Mouse (Mus musculus): ENCODE results near the gene Gm10722.
"Not testable (repeated sequence)": the region's sequence is repeated elsewhere in the genome, so short reads cannot be mapped to it uniquely, and the experiment has no call there.

Gene Gm10722

DNA sequence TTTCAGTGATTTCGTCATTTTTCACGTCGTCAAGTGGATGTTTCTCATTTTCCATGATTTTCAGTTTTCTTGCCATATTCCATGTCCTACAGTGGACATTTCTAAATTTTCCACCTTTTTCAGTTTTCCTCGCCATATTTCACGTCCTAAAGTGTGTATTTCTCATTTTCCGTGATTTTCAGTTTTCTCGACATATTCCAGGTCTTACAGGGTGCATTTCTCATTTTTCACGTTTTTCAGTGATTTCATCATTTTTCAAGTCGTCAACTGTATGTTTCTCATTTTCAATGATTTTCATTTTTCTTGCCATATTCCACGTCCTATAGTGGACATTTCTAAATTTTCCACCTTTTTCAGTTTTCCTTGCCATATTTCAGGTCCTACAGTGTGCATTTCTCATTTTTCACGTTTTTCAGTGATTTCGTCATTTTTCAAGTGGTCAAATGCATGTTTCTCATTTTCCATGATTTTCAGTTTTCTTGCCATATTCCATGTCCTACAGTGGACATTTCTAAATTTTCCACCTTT, at the start of gene Gm10722:
TSS of gene Gm10722 (plus strand) at position 478 of the 528 bp plus-strand sequence.
- peak; percentile 26 for DNase-seq (ENCODE audit: low spot score)

DNA sequence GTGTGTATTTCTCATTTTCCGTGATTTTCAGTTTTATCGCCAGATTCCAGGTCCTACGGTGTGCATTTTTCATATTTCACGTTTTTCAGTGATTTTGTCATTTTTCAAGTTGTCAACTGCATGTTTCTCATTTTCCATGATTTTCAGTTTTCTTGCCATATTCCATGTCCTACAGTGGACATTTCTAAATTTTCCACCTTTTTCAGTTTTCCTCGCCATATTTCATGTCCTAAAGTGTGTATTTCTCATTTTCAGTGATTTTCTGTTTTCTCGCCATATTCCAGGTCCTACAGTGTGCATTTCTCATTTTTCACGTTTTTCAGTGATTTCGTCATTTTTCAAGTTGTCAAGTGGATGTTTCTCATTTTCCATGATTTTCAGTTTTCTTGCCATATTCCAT, 284 bp downstream of the Gm10722 start:
- not testable (repeated sequence) for DNase-seq (ENCODE audit: low spot score)

DNA sequence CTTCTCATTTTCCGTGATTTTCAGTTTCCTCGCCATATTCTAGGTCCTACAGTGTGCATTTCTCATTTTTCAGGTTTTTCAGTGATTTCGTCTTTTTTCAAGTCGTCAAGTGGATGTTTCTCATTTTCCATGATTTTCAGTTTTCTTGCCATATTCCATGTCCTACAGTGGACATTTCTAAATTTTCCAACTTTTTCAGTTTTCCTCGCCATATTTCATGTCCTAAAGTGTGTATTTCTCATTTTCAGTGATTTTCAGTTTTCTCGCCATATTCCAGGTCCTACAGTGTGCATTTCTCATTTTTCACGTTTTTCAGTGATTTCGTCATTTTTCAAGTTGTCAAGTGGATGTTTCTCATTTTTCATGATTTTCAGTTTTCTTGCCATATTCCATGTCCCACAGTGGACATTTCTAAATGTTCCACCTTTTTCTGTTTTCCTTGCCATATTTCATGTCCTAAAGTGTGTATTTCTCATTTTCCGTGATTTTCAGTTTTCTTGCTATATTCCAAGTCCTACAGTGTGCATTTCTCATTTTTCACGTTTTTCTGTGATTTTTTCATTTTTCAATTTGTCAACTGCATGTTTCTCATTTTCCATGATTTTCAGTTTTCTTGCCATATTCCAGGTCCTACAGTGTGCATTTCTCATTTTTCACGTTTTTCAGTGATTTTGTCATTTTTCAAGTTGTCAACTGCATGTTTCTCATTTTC, 1.4 kb downstream of the Gm10722 start:
- DNase-seq (ENCODE audit: low spot score), result peak; percentile 25

- DNase-seq (ENCODE audit: low spot score), result not testable (repeated sequence)
Observed at GRCm38 (mm10) chr9:3002794-3003396, 2.2 kb downstream of the Gm10722 start, which contains the start of gene Gm11168. Gm11168 (plus strand) TSS chr9:3003346.

DNA sequence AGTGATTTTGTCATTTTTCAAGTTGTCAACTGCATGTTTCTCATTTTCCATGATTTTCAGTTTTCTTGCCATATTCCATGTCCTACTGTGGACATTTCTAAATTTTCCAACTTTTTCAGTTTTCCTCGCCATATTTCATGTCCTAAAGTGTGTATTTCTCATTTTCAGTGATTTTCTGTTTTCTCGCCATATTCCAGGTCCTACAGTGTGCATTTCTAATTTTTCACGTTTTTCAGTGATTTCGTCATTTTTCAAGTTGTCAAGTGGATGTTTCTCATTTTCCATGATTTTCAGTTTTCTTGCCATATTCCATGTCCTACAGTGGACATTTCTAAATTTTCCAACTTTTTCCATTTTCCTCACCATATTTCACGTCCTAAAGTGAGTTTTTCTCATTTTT, 5.5 kb downstream of the Gm10722 start:
- not testable (repeated sequence) for DNase-seq (ENCODE audit: low spot score)

DNA sequence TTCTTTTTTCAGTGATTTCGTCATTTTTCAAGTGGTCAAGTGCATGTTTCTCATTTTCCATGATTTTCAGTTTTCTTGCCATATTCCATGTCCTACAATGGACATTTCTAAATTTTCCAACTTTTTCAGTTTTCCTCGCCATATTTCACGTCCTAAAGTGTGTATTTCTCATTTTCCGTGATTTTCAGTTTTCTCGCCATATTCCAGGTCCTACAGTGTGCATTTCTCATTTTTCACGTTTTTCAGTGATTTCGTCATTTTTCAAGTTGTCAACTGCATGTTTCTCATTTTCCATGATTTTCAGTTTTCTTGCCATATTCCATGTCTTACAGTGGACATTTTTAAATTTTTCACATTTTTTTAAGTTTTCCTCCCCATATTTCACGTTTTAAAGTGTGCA, 5.9 kb downstream of the Gm10722 start:
- DNase-seq (ENCODE audit: low spot score), result not testable (repeated sequence)

DNA sequence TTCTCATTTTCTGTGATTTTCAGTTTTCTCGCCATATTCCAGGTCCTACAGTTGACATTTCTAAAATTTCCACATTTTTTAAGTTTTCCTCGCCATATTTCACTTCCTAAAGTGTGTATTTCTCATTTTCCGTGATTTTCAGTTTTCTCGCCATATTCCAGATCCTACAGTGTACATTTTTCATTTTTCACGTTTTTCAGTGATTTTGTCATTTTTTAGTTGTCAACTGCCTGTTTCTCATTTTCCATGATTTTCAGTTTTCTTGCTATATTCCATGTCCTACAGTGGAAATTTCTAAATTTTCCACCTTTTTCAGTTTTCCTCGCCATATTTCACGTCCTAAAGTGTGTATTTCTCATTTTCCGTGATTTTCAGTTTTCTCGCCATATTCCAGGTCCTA, 6.5 kb downstream of the Gm10722 start:
- peak; percentile 5 for DNase-seq (ENCODE audit: low spot score)

DNA sequence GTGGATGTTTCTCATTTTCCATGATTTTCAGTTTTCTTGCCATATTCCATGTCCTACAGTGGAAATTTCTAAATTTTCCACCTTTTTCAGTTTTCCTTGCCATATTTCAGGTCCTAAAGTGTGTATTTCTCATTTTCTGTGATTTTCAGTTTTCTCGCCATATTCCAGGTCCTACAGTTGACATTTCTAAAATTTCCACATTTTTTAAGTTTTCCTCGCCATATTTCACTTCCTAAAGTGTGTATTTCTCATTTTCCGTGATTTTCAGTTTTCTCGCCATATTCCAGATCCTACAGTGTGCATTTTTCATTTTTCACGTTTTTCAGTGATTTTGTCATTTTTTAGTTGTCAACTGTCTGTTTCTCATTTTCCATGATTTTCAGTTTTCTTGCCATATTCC, 8.6 kb downstream of the Gm10722 start:
- not testable (repeated sequence) for DNase-seq (ENCODE audit: low spot score)

GRCm38 (mm10) chr9:3012054-3012621, 11.4 kb downstream of the Gm10722 start:
- not testable (repeated sequence) for DNase-seq (ENCODE audit: low spot score)

GRCm38 (mm10) chr9:3012733-3013279, 12.1 kb downstream of the Gm10722 start, which contains the start of gene Gm10721:
Gm10721 (plus strand) TSS chr9:3013140.
- not testable (repeated sequence) for DNase-seq (ENCODE audit: low spot score)

DNA sequence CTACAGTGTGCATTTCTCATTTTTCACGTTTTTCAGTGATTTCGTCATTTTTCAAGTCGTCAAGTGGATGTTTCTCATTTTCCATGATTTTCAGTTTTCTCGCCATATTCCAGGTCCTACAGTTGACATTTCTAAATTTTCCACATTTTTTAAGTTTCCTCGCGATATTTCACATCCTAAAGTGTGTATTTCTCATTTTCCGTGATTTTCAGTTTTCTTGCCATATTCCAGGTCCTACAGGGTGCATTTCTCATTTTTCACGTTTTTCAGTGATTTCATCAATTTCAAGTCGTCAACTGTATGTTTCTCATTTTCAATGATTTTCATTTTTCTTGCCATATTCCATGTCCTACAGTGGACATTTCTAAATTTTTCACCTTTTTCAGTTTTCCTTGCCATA, 14.6 kb downstream of the Gm10722 start, which contains the start of gene Gm10720:
TSS of gene Gm10720 (plus strand) at position 301 of the 400 bp plus-strand sequence.
- DNase-seq (ENCODE audit: low spot score), result not testable (repeated sequence)

GRCm38 (mm10) chr9:3015896-3016295, 15.2 kb downstream of the Gm10722 start:
- DNase-seq (ENCODE audit: low spot score), result not testable (repeated sequence)

DNA sequence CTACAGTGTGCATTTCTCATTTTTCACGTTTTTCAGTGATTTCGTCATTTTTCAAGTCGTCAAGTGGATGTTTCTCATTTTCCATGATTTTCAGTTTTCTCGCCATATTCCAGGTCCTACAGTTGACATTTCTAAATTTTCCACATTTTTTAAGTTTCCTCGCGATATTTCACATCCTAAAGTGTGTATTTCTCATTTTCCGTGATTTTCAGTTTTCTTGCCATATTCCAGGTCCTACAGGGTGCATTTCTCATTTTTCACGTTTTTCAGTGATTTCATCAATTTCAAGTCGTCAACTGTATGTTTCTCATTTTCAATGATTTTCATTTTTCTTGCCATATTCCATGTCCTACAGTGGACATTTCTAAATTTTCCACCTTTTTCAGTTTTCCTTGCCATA, 16.4 kb downstream of the Gm10722 start, which contains the start of gene Gm10719:
TSS of gene Gm10719 (plus strand) at position 301 of the 400 bp plus-strand sequence.
- DNase-seq (ENCODE audit: low spot score), result not testable (repeated sequence)

DNA sequence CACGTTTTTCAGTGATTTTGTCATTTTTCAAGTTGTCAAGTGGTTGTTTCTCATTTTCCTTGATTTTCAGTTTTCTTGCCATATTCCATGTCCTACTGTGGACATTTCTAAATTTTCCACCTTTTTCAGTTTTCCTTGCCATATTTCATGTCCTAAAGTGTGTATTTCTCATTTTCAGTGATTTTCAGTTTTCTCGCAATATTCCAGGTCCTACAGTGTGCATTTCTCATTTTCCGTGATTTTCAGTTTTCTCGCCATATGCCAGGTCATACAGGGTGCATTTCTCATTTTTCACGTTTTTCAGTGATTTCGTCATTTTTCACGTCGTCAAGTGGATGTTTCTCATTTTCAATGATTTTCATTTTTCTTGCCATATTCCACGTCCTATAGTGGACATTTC, 18.2 kb downstream of the Gm10722 start:
- DNase-seq (ENCODE audit: low spot score), result not testable (repeated sequence)

DNA sequence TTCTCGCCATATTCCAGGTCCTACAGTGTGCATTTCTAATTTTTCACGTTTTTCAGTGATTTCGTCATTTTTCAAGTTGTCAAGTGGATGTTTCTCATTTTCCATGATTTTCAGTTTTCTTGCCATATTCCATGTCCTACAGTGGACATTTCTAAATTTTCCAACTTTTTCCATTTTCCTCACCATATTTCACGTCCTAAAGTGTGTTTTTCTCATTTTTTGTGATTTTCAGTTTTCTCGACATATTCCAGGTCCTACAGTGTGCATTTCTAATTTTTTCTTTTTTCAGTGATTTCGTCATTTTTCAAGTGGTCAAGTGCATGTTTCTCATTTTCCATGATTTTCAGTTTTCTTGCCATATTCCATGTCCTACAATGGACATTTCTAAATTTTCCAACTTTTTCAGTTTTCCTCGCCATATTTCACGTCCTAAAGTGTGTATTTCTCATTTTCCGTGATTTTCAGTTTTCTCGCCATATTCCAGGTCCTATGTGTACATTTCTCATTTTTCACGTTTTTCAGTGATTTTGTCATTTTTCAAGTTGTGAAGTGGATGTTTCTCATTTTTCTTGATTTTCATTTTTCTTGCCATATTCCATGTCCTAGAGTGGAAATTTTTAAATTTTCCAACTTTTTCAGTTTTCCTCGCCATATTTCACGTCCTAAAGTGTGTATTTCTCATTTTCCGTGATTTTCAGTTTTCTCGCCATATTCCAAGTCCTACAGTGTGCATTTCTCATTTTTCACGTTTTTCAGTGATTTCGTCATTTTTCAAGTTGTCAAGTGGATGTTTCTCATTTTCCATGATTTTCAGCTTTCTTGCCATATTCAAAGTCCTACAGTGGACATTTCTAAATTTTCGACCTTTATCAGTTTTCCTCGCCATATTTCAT, 19.4 kb downstream of the Gm10722 start:
- DNase-seq (ENCODE audit: low spot score), result not testable (repeated sequence)

- peak; percentile 1 for DNase-seq (ENCODE audit: low spot score)
Observed at GRCm38 (mm10) chr9:3022316-3023008, 21.7 kb downstream of the Gm10722 start.

GRCm38 (mm10) chr9:3023312-3023984, 22.7 kb downstream of the Gm10722 start, which contains the start of gene Gm10718:
Gm10718 (plus strand) TSS chr9:3023547.
- not testable (repeated sequence) for DNase-seq (ENCODE audit: low spot score)

DNA sequence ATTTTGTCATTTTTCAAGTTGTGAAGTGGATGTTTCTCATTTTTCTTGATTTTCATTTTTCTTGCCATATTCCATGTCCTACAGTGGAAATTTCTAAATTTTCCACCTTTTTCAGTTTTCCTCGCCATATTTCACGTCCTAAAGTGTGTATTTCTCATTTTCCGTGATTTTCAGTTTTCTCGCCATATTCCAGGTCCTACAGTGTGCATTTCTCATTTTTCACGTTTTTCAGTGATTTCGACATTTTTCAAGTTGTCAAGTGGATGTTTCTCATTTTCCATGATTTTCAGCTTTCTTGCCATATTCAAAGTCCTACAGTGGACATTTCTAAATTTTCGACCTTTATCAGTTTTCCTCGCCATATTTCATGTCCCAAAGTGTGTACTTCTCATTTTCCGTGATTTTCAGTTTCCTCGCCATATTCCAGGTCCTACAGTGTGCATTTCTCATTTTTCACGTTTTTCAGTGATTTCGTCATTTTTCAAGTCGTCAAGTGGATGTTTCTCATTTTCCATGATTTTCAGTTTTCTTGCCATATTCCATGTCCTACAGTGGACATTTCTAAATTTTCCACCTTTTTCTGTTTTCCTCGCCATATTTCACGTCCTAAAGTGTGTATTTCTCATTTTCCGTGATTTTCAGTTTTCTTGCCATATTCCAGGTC, 23.4 kb downstream of the Gm10722 start:
- not testable (repeated sequence) for DNase-seq (ENCODE audit: low spot score)

GRCm38 (mm10) chr9:3024912-3025467, 24.3 kb downstream of the Gm10722 start, which contains the start of gene Gm10717:
Gm10717 (plus strand) TSS chr9:3025417.
- DNase-seq (ENCODE audit: low spot score), result not testable (repeated sequence)

All from retina, embryonic 14.5 days (tissue).